Mouse (Mus musculus) forebrain, embryonic 13.5 days (tissue): ENCODE results near the gene Phf23. TPM values are rescaled to one million over a fixed set of nuclear protein-coding genes. Genes with fewer than 3 reads are reported as not detected.

Source experiments
- ATAC-seq: fragments of 200-750 bp; cut with Nextera tagmentation; 2 replicates; pipeline ENCODE4 v1.8.0; 2017
- H3K27ac ChIP-seq: fragments of 300-500 bp; sonication (generic); 2 replicates; pipeline ENCODE4 v1.5.1; 2015; ENCODE audit warnings: inconsistent platforms, mild to moderate bottlenecking, moderate library complexity
- H3K27me3 ChIP-seq: fragments of 300-500 bp; sonication (generic); 2 replicates; pipeline ENCODE4 v1.6.1; 2015; ENCODE audit warnings: mild to moderate bottlenecking, inconsistent platforms
- H3K36me3 ChIP-seq: fragments of 300-500 bp; sonication (generic); 2 replicates; pipeline ENCODE4 v1.6.1; 2015; ENCODE audit warnings: mild to moderate bottlenecking, inconsistent platforms; ENCODE audit not compliant: poor library complexity, severe bottlenecking
- H3K4me1 ChIP-seq: fragments of 300-500 bp; sonication (generic); 2 replicates; pipeline ENCODE4 v1.6.1; 2015; ENCODE audit warnings: inconsistent platforms
- H3K4me2 ChIP-seq: fragments of 300-500 bp; sonication (generic); 2 replicates; pipeline ENCODE4 v1.6.1; 2015; ENCODE audit warnings: inconsistent platforms, mild to moderate bottlenecking, moderate library complexity
- H3K4me3 ChIP-seq: fragments of 300-500 bp; sonication (generic); 2 replicates; pipeline ENCODE4 v1.5.1; 2015; ENCODE audit warnings: mild to moderate bottlenecking, inconsistent platforms
- H3K9ac ChIP-seq: fragments of 300-500 bp; sonication (generic); 2 replicates; pipeline ENCODE4 v1.6.1; 2015; ENCODE audit warnings: mild to moderate bottlenecking, inconsistent platforms
- H3K9me3 ChIP-seq: fragments of 300-500 bp; sonication (generic); replicated peaks from 2 replicates; pipeline ENCODE4 v1.6.1; 2016; ENCODE audit warnings: inconsistent platforms
- WGBS: fragments of 180-500 bp; shearing (Covaris S2); methylation state at CpG from one replicate; pipeline ENCODE4 v1.1.7; 2015; 5-methylcytosine and 5-hydroxymethylcytosine counted together
- polyA plus RNA-seq: library from polyadenylated mRNA; unstranded; fragments of >200 nt; fragmentation: Nextera tagmentation; extraction: Ambion mirVana; gene quantifications from 2 replicates; pipeline ENCODE4 v1.2.1, GENCODE M21; 2015

Gene Phf23
- polyA plus RNA-seq, 1 experiment from 2014 or later: 78.5 TPM

GRCm38 (mm10) chr11:69979827-69980195 is 15.8 kb upstream of the Phf23 start:
- H3K27me3 ChIP-seq: no peaks in the 10 kb centered on the region
- H3K9ac ChIP-seq: peak overlapping the region; percentile 99
- H3K27ac ChIP-seq: peak overlapping the region; percentile 99
- ATAC-seq: no peak
- peak overlapping the region; percentile 100 for H3K4me3 ChIP-seq
- WGBS: 5% methylated on average over 16 of the region's 16 CpGs
- peaks cover 35% of the 10 kb centered on the region for H3K4me1 ChIP-seq
- H3K4me2 ChIP-seq: peak overlapping the region; percentile 85
- no peaks in the 10 kb centered on the region for H3K9me3 ChIP-seq
- H3K36me3 ChIP-seq: peaks cover 49% of the 10 kb centered on the region

- WGBS: under 1% methylated on average over 40 of the region's 60 CpGs
Measured at GRCm38 (mm10) chr11:69980196-69981140, 15.1 kb upstream of the Phf23 start.

GRCm38 (mm10) chr11:69981141-69981762 is 14.3 kb upstream of the Phf23 start, which contains the start of gene Ctdnep1:
Gene Ctdnep1, plus strand, starts transcription at chr11:69981156.
- Histone ChIP-seq H3K36me3 (peaks cover 47% of the 10 kb centered on the region), H3K4me2 (peak within 1 kb of the TSS; percentile 85), H3K27ac (peak within 1 kb of the TSS; percentile 99), H3K9ac (peak within 1 kb of the TSS; percentile 99), H3K4me1 (peaks cover 35% of the 10 kb centered on the region), H3K9me3 (no peaks in the 10 kb centered on the region), H3K27me3 (no peaks in the 10 kb centered on the region), H3K4me3 (peak within 1 kb of the TSS; percentile 100)
- peak; percentile 39 for ATAC-seq
- WGBS: under 1% methylated on average over 14 of the region's 43 CpGs

More at GRCm38 (mm10) chr11:69980196-69981140, 15.1 kb upstream of the Phf23 start:
- ATAC-seq: peak; percentile 91
- H3K4me2 ChIP-seq: peak overlapping the region; percentile 85
- H3K9ac ChIP-seq: peak overlapping the region; percentile 99
- peak overlapping the region; percentile 99 for H3K27ac ChIP-seq
- no peaks in the 10 kb centered on the region for H3K27me3 ChIP-seq
- no peaks in the 10 kb centered on the region for H3K9me3 ChIP-seq
- H3K4me1 ChIP-seq: peaks cover 35% of the 10 kb centered on the region
- H3K36me3 ChIP-seq: peaks cover 49% of the 10 kb centered on the region
- peak overlapping the region; percentile 100 for H3K4me3 ChIP-seq

- Histone ChIP-seq H3K4me3 (peak within 1 kb of the TSS; percentile 100), H3K27ac (peak within 1 kb of the TSS; percentile 99), H3K9ac (peak within 1 kb of the TSS; percentile 99), H3K9me3 (no peaks in the 10 kb centered on the region), H3K4me1 (peaks cover 35% of the 10 kb centered on the region), H3K27me3 (no peaks in the 10 kb centered on the region), H3K4me2 (peak within 1 kb of the TSS; percentile 85), H3K36me3 (peaks cover 47% of the 10 kb centered on the region)
- 55% methylated on average over 8 of the region's 8 CpGs for WGBS
- no peak for ATAC-seq
Measured at GRCm38 (mm10) chr11:69982225-69982624, 13.4 kb upstream of the Phf23 start, which contains the start of gene Elp5. Gene Elp5, minus strand, starts transcription at chr11:69982517.

GRCm38 (mm10) chr11:69982877-69983276 is 12.7 kb upstream of the Phf23 start:
- ATAC-seq: no peak
- no peak overlapping the region for H3K27ac ChIP-seq
- peaks cover 35% of the 10 kb centered on the region for H3K4me1 ChIP-seq
- peaks cover 48% of the 10 kb centered on the region for H3K36me3 ChIP-seq
- peak overlapping the region; percentile 85 for H3K4me2 ChIP-seq
- peak overlapping the region; percentile 100 for H3K4me3 ChIP-seq
- H3K9ac ChIP-seq: peak overlapping the region; percentile 99
- H3K9me3 ChIP-seq: no peaks in the 10 kb centered on the region
- 25% methylated on average over 5 of the region's 5 CpGs for WGBS
- H3K27me3 ChIP-seq: no peaks in the 10 kb centered on the region

- Histone ChIP-seq H3K9ac (peak overlapping the region; percentile 99; the same call in 1 of the 2 replicates), H3K9me3 (no peaks in the 10 kb centered on the region), H3K4me2 (peak overlapping the region; percentile 85; the same call in 1 of the 2 replicates), H3K27ac (no peak overlapping the region), H3K4me3 (no peak overlapping the region; the same call in 1 of the 2 replicates), H3K4me1 (peaks cover 35% of the 10 kb centered on the region), H3K27me3 (no peaks in the 10 kb centered on the region), H3K36me3 (peaks cover 50% of the 10 kb centered on the region)
- 91% methylated on average over 4 of the region's 4 CpGs for WGBS
- ATAC-seq: no peak
Measured at GRCm38 (mm10) chr11:69983377-69983776, 12.2 kb upstream of the Phf23 start.

GRCm38 (mm10) chr11:69984431-69984830 is 11.1 kb upstream of the Phf23 start:
- Histone ChIP-seq H3K4me1 (peaks cover 27% of the 10 kb centered on the region), H3K36me3 (peaks cover 56% of the 10 kb centered on the region), H3K9ac (no peak overlapping the region), H3K9me3 (no peaks in the 10 kb centered on the region), H3K4me3 (no peak overlapping the region), H3K4me2 (no peak overlapping the region), H3K27me3 (no peaks in the 10 kb centered on the region), H3K27ac (no peak overlapping the region)
- ATAC-seq: no peak
- 90% methylated on average over 8 of the region's 8 CpGs for WGBS

- H3K4me2 ChIP-seq: no peak overlapping the region
- WGBS: 90% methylated on average over 8 of the region's 8 CpGs
Measured at GRCm38 (mm10) chr11:69989949-69990348, 5.6 kb upstream of the Phf23 start.

GRCm38 (mm10) chr11:69990850-69991691 is 4.5 kb upstream of the Phf23 start, which contains the start of gene Gabarap:
Gene Gabarap, plus strand, starts transcription at chr11:69991143.
- WGBS: under 1% methylated on average over 40 of the region's 40 CpGs

More at GRCm38 (mm10) chr11:69989949-69990348, 5.6 kb upstream of the Phf23 start:
- ATAC-seq: no peak
- Histone ChIP-seq H3K9me3 (no peaks in the 10 kb centered on the region), H3K4me3 (no peak overlapping the region), H3K27me3 (no peaks in the 10 kb centered on the region), H3K9ac (0 out of 2 replicates have a peak overlapping the region, but pooled peaks have one; percentile 8), H3K4me1 (peaks cover 23% of the 10 kb centered on the region), H3K27ac (peak overlapping the region; percentile 94; the same call in 1 of the 2 replicates), H3K36me3 (peaks cover 67% of the 10 kb centered on the region)

GRCm38 (mm10) chr11:69991711-69992110 is 3.9 kb upstream of the Phf23 start:
- Histone ChIP-seq H3K9ac (peak overlapping the region; percentile 81), H3K4me3 (peak overlapping the region; percentile 66), H3K4me1 (peaks cover 25% of the 10 kb centered on the region), H3K36me3 (peaks cover 51% of the 10 kb centered on the region), H3K4me2 (peak overlapping the region; percentile 79), H3K27me3 (no peaks in the 10 kb centered on the region), H3K27ac (peak overlapping the region; percentile 94), H3K9me3 (no peaks in the 10 kb centered on the region)
- ATAC-seq: peak; percentile 19
- WGBS: under 1% methylated on average over 15 of the region's 15 CpGs

More at GRCm38 (mm10) chr11:69990850-69991691, 4.5 kb upstream of the Phf23 start, which contains the start of gene Gabarap:
- H3K4me3 ChIP-seq: peak within 1 kb of the TSS; percentile 66
- H3K4me1 ChIP-seq: peaks cover 25% of the 10 kb centered on the region
- H3K9me3 ChIP-seq: no peaks in the 10 kb centered on the region
- peak within 1 kb of the TSS; percentile 81 for H3K9ac ChIP-seq
- ATAC-seq: peak; percentile 73
- peak within 1 kb of the TSS; percentile 94 for H3K27ac ChIP-seq
- H3K4me2 ChIP-seq: peak within 1 kb of the TSS; percentile 79
- no peaks in the 10 kb centered on the region for H3K27me3 ChIP-seq
- peaks cover 58% of the 10 kb centered on the region for H3K36me3 ChIP-seq

- H3K4me1 ChIP-seq: peaks cover 28% of the 10 kb centered on the region
- H3K9ac ChIP-seq: peak overlapping the region; percentile 81
- no peaks in the 10 kb centered on the region for H3K27me3 ChIP-seq
- no peak overlapping the region for H3K27ac ChIP-seq
- peak overlapping the region; percentile 66 for H3K4me3 ChIP-seq
- H3K9me3 ChIP-seq: no peaks in the 10 kb centered on the region
- WGBS: 88% methylated on average over 10 of the region's 10 CpGs
- peaks cover 44% of the 10 kb centered on the region for H3K36me3 ChIP-seq
- H3K4me2 ChIP-seq: peak overlapping the region; percentile 79
- ATAC-seq: no peak
Measured at GRCm38 (mm10) chr11:69992396-69992795, 3.2 kb upstream of the Phf23 start.
